In genomic region chr1:57775496-57775790, GRCm38 (mm10) we compare ENCODE assay signal across 8 mouse cellular contexts. TPM values are rescaled to one million over a fixed set of nuclear protein-coding genes. Genes with fewer than 3 reads are reported as not detected.
DNase-seq lines count a peak whose midpoint lies in the region; ATAC-seq and TF ChIP-seq lines count a peak whose summit lies in the region.

No protein-coding gene starts in this region.

- H3K4me3 ChIP-seq in kidney, adult 2 months (ENCODE audit: insufficient read depth, low read depth, low read length) = peak overlapping the region; percentile 69
- H3K4me3 ChIP-seq in forebrain, embryonic 14.5 days (ENCODE audit: low read depth, low read length) = peak overlapping the region; percentile 84
- peak overlapping the region; percentile 83 for H3K4me3 ChIP-seq in limb, embryonic 12.5 days (replicated peaks)
- peak overlapping the region; percentile 83 for H3K4me3 ChIP-seq in neural tube, embryonic 13.5 days

- H3K4me1 ChIP-seq in kidney, adult 2 months (ENCODE audit: control insufficient read depth, insufficient read depth, low read length) = no peaks in the 10 kb centered on the region; the same call in 1 of the 2 replicates
- peaks cover 2% of the 10 kb centered on the region; the same call in 1 of the 2 replicates for H3K4me1 ChIP-seq in forebrain, embryonic 14.5 days (ENCODE audit: control insufficient read depth, insufficient read depth, low read length)
- peaks cover 3% of the 10 kb centered on the region; the same call in 1 of the 2 replicates for H3K4me1 ChIP-seq in limb, embryonic 12.5 days (replicated peaks)
- peaks cover 22% of the 10 kb centered on the region for H3K4me1 ChIP-seq in neural tube, embryonic 13.5 days (replicated peaks)

- TF ChIP-seq CTCF in kidney, adult 2 months (conservative IDR thresholded peaks at IDR 0.05; ENCODE audit: insufficient read depth, insufficient read length, low read depth, low read length) = no peak

- H3K27ac ChIP-seq in kidney, adult 2 months (ENCODE audit: insufficient read depth, low read depth, low read length) = peak overlapping the region; percentile 62
- H3K27ac ChIP-seq in forebrain, embryonic 14.5 days (ENCODE audit: low read depth, low read length) = peak overlapping the region; percentile 90
- peak overlapping the region; percentile 97 for H3K27ac ChIP-seq in limb, embryonic 12.5 days
- peak overlapping the region; percentile 95 for H3K27ac ChIP-seq in neural tube, embryonic 13.5 days (replicated peaks)

- TF ChIP-seq POLR2A in kidney, adult 2 months (IDR thresholded peaks at IDR 0.05; ENCODE audit: low read depth, low read length) = no peak

- peak; percentile 48 for DNase-seq in kidney, adult 2 months
- DNase-seq in kidney, postnatal 4 days = no peak
- DNase-seq in WW6 (ENCODE audit: low read depth, low spot score) = peak; percentile 28
- DNase-seq in forebrain, embryonic 14.5 days (ENCODE audit: low spot score) = peak; percentile 45
- no peak for DNase-seq in Muller cell, postnatal 12 days (ENCODE audit: inconsistent ontology term)
- no peak for DNase-seq in testis, postnatal 10 days (ENCODE audit: low spot score)

- H3K9me3 ChIP-seq in forebrain, embryonic 14.5 days (replicated peaks; ENCODE audit: control insufficient read depth, low read length) = no peaks in the 10 kb centered on the region
- no peaks in the 10 kb centered on the region for H3K9me3 ChIP-seq in limb, embryonic 12.5 days
- H3K9me3 ChIP-seq in neural tube, embryonic 13.5 days = no peaks in the 10 kb centered on the region

- under 1% methylated on average over 14 of the region's 14 CpGs for WGBS in kidney, adult 2 months
- WGBS in forebrain, embryonic 14.5 days = under 1% methylated on average over 14 of the region's 14 CpGs
- WGBS in limb, embryonic 12.5 days = 0% methylated on average over 14 of the region's 14 CpGs
- 0% methylated on average over 14 of the region's 14 CpGs for WGBS in neural tube, embryonic 13.5 days

- ATAC-seq in forebrain, embryonic 14.5 days = peak; percentile 8; the same call in 1 of the 2 replicates
- no peak for ATAC-seq in limb, embryonic 12.5 days (ENCODE audit: insufficient number of reproducible peaks, insufficient read depth, low FRiP score, low TSS enrichment, low read depth)
- ATAC-seq in neural tube, embryonic 13.5 days (ENCODE audit: low read depth) = no peak

- peak overlapping the region; percentile 89 for H3K9ac ChIP-seq in forebrain, embryonic 14.5 days (ENCODE audit: low read length)
- peak overlapping the region; percentile 95 for H3K9ac ChIP-seq in limb, embryonic 12.5 days (replicated peaks)
- peak overlapping the region; percentile 95 for H3K9ac ChIP-seq in neural tube, embryonic 13.5 days

- H3K27me3 ChIP-seq in kidney, adult 2 months (replicated peaks; ENCODE audit: control insufficient read depth, insufficient read depth, low read length) = no peaks in the 10 kb centered on the region
- no peaks in the 10 kb centered on the region for H3K27me3 ChIP-seq in forebrain, embryonic 14.5 days (replicated peaks; ENCODE audit: control insufficient read depth, insufficient read depth, low read length)
- H3K27me3 ChIP-seq in limb, embryonic 12.5 days = no peaks in the 10 kb centered on the region
- H3K27me3 ChIP-seq in neural tube, embryonic 13.5 days = no peaks in the 10 kb centered on the region

- H3K36me3 ChIP-seq in kidney, adult 2 months (ENCODE audit: control insufficient read depth, insufficient read depth, low read length) = no peaks in the 10 kb centered on the region
- H3K36me3 ChIP-seq in forebrain, embryonic 14.5 days (ENCODE audit: control insufficient read depth, insufficient read depth, low read length) = no peaks in the 10 kb centered on the region
- H3K36me3 ChIP-seq in limb, embryonic 12.5 days = no peaks in the 10 kb centered on the region
- H3K36me3 ChIP-seq in neural tube, embryonic 13.5 days = no peaks in the 10 kb centered on the region

- peak overlapping the region; percentile 84 for H3K4me2 ChIP-seq in forebrain, embryonic 14.5 days (ENCODE audit: low read length)
- peak overlapping the region; percentile 75 for H3K4me2 ChIP-seq in limb, embryonic 12.5 days
- peak overlapping the region; percentile 86 for H3K4me2 ChIP-seq in neural tube, embryonic 13.5 days

RNA-seq across cellular contexts. Expression of gene Spats2l, which starts 1.5 kb away (rescaled TPM):
- 6.9 and 8.0 TPM in 2 replicates for polyA plus RNA-seq in kidney, adult 2 months (2012; rRNA removed)
- polyA plus RNA-seq in forebrain, embryonic 14.5 days (2014; fragmentation: Nextera tagmentation; extraction: Ambion mirVana) = 45.4 and 54.5 TPM in 2 replicates
- 85.1 and 88.4 TPM in 2 replicates for polyA plus RNA-seq in limb, embryonic 12.5 days (2016; fragmentation: Nextera tagmentation; extraction: Ambion mirVana)
- 52.5 and 53.1 TPM in 2 replicates for polyA plus RNA-seq in neural tube, embryonic 13.5 days (2015; fragmentation: Nextera tagmentation; extraction: Ambion mirVana)

Comparison
In these comparisons a context has a peak if more than half of its experiments do, and no peak if none do; other contexts are left out.
1. DNase-seq: peak in kidney, adult 2 months (single experiment), WW6 (single experiment) and forebrain, embryonic 14.5 days (single experiment); none in kidney, postnatal 4 days (0 of 2), Muller cell, postnatal 12 days (single experiment) and testis, postnatal 10 days (single experiment).
2. Peak in every context shown above with its lines, with median percentiles within 50 percentile points of each other: H3K27ac ChIP-seq, H3K4me3 ChIP-seq, H3K4me2 ChIP-seq and H3K9ac ChIP-seq.